Mouse (Mus musculus) WW6 (cell line): Measurements from ENCODE around the gene Cenpm.

ENCODE experiments used
- DNase-seq: peaks from one replicate; pipeline ENCODE4 v3.0.0-alpha.2; 2013; ENCODE audit warnings: low read depth, low spot score

Gene Cenpm

DNA sequence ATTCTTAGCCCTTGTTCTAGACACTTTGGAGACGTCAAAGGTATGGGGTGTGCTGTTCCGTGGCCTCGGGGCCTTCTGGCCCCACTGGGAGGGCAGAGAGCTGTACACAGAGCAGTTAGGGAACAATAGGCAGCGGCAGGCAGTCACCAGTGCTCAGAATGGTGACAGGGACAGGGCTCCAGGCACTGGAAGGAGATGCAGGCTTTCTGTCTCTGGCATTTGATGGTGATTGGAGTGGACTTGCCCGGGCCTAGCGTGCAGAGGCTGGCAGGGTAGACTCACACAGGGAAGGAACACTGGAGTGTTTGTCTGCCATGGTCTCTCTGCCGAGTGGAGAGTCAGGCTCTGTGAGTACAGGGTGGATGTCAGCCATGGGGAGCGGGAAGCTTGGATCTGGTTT lies 51.9 kb downstream of the Cenpm start:
- DNase-seq = no peak

DNA sequence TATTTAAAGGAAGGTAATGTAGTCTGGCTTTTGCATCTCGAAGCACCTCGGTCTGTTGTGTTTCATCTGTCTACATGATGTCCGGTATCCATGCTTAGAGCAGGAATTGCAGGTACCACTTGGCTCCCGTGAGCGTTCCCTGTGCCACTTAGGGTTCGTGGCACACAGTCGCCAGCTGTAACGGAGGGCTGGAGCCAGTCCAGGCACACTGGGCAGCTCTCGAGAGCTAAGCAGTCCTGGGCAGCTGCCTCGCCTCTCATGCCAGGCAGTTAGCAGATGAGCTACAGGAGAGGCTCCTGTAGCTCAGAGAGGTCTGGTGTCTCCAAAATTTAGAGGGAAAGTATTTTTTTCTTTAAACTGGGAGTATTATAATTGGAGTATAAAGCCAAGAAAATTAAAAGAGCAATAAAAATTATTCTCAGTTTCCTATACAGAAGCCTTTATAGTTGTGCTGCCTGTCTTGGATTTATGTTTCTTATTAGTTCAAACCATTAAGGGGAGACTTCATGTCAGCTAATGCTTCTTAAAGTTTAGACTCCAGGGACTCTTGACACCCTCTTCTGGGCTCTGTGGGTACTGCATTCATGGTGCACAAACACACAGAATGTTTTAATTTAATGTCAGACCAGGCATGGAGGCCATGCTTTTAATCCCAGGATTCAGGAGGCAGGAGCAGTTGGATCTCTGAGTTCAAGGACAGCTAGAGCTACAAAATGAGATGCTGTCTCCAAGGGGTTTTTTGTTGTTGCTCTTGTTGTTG lies 55.9 kb downstream of the Cenpm start:
- no peak for DNase-seq

DNA sequence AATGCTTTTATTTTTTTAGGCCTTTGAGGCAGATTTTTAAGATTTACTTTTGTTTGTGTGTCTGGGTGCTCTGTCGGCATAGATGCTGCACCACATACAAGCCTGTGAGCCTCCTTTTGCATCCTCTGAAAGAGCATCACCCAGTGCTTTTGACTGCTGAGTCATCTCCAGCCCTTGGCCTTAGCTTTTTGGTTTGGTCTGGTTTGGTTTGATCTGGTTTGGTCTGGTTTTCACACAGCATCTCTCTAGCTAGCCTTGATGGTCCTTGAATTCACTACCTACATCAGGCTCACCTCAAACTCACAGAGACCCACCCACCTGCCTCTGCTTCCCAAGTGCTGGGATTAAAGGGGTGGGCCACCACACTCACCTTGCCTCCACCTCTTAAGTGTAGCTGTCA lies 56.6 kb downstream of the Cenpm start:
- DNase-seq = peak; percentile 75

DNA sequence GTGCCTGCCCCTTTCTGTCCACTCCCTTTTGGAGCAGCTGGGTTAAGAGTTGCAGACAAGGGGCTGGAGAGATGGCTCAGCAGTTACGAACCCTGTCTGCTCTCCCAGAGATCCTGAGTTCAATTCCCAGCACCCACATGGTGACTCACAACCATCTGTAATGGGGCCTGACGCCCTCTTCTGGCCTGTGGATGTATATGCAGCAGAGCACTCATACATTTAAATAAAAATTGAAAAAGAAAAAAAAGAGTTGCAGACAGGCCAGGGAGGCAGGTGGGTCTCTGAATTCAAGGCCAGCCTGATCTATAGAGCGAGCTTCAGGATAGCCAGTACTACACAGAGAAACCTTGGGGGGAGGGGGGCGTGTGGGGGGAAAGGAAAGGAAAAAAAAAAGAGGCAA lies 57.1 kb downstream of the Cenpm start:
- no peak for DNase-seq

DNA sequence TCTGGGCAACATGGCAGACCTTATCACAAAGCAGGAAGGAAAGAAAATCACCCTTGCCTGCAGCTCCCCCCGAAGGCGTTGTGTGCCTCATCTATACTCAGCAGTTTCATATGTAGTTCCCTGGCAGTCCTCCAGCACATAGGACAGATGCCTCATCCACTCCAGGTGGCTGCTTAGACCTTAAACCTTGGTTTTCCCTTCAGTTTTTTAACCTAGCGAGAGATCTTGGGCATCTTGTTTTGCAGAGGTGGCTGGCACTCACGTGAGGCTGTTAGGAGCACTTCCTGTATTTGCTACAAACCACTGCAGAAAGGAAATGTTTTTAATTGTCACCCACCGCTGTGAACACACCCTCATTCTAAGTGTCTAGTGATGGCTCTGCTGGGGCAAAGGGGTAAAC lies 57.6 kb downstream of the Cenpm start:
- no peak for DNase-seq

DNA sequence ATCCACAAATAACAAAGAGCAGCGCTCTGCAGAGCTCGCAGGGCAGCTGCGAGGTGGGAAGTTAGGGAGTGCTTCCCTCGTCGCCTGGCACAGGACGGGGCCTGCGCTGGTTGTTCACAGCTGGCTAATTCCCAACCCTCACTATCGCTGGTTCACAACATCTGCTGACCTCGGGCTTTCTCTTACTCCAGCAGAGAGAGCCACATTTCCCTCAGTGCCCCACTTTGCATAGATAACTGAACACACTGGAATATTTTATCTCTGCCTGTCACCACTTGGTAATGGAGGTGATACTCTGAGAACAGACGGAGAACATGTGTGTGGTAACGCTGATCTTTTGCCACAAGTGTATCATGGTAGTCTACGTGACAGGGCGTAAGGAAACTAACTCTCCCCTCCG lies 58.4 kb downstream of the Cenpm start:
- no peak for DNase-seq

DNA sequence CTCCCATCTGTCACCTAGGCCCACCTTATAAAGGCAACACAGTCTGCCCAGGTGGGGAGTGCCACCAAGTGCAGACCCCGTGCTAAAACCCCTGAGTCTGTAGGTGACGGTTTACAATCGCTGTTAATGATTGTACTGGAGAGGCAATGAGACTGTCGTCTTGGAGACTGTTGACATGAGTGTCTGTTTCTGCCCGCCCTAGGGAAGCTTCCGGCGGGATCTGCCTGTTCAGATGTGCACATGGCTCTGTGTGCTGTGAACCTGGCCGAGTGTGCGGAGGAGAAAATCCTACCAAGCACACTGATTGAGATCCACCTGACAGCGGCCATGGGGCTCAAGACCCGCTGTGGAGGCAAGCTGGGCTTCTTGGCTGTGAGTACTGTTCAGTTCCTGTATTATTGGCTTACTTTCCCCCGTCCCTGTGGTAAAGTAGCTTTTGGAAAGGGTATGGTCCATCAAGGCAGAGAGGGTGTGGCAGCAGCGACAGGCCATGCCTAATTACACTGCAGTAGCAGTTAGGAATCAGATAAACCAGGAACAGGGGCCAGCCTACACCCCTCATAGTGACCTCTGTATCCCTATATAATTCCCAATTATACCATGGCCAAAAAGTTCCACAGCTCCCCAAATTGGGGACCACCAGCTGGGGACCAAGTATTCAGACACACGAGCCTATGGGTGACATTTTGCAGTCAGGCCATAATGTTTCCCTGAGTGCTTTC lies 59.3 kb downstream of the Cenpm start:
- no peak for DNase-seq

DNA sequence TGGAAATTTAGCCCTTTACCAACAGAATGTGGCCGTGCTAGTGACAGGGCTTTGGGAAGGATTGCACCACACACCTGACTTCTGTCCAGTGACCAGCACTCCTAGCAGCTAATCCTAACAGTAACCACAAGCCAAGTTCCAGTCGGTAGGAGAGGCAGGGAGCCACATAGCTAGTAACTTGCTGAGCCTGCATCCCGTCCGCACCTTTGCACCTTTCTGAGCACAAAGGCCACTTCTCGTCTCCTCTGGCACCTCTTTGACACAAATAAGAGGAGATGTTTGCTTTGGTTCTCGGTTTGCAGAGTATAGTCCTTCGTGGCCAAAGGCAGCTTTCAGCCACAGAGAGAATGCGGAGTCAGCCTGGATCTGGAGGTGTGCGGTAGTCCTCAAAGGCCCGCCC lies 59.9 kb downstream of the Cenpm start:
- DNase-seq = no peak

DNA sequence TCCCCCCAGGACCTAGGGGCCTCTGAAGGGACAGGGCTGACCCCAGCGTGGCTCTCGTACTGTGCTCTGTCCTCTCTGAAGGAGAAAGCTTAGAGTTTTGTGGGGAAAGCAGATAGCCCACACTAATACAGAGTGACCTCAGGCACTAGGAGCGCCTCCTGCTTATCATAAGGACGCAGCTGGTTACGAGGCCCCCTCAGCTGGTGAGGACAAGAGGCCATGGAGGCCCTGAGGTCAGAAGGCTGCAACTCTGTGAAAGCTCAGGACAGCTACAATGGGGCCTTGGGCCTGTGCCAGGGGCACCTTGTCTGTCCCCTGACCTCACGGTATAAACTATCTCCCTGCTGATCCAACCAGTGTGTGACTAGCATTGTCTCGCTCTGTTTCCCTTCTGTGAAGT lies 60.4 kb downstream of the Cenpm start:
- no peak for DNase-seq
